17 mouse cellular contexts compared by ENCODE assay signal in the genomic region with DNA sequence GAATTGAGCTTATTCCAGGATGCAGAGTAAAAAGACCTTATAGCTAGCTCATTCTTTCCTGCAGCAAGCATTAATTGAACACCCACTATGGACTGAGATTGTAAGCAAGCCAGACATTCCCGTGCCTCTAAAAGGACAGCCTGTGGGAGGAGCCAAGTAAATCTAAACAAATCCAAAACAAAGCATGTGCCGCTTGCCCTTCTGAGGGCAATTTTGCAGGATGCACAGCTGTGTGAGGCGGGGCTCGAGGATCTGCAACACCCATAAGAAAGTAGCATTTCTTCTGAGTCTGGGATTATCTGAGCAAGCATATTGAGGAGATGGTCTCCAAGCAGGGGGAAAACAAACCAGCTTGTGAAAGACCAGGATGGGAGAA. TPM values are rescaled to one million over a fixed set of nuclear protein-coding genes. Genes with fewer than 3 reads are reported as not detected.
DNase-seq lines count a peak whose midpoint lies in the region; ATAC-seq and TF ChIP-seq lines count a peak whose summit lies in the region.
"Had no signal": no experiment of that assay in that cellular context is flagged by ENCODE, and none has a peak within 500 bp of the region (broad histone marks: within the 10 kb centered on the region; RNA-seq: fewer than 3 reads in every experiment).

No protein-coding gene starts in this region.

- H3K27me3 ChIP-seq in intestine, embryonic 14.5 days (replicated peaks; ENCODE audit: control insufficient read depth, insufficient read depth, low read length), result no peaks in the 10 kb centered on the region
- no peaks in the 10 kb centered on the region for H3K27me3 ChIP-seq in intestine, postnatal 0 days (replicated peaks; ENCODE audit: control insufficient read depth, insufficient read depth, low read length)
- no peaks in the 10 kb centered on the region for H3K27me3 ChIP-seq in neural tube, embryonic 13.5 days
- H3K27me3 ChIP-seq: embryonic facial prominence, embryonic 13.5 days; midbrain, embryonic 12.5 days had no signal

- no peak for ATAC-seq in intestine, embryonic 14.5 days (replicated peaks; ENCODE audit: low FRiP score, low TSS enrichment, low read depth)
- no peak for ATAC-seq in intestine, postnatal 0 days
- peak; percentile 45 for ATAC-seq in neural tube, embryonic 13.5 days (ENCODE audit: low read depth)

- DNase-seq in intestine, embryonic 14.5 days (ENCODE audit: low spot score), result no peak
- DNase-seq in neural tube, embryonic 10.5 days (ENCODE audit: extremely low spot score, low spot score), result no peak
- peak; percentile 2 for DNase-seq in lung, postnatal 25 days (ENCODE audit: low spot score)
- no peak for DNase-seq in cerebellum, adult 8-10 months
- DNase-seq in spleen, postnatal 10 days (ENCODE audit: low spot score in 2 of 2), result no peak
- DNase-seq: adrenal gland, postnatal 14 days; cerebellum, postnatal 25 days; gastrocnemius, postnatal 14 days; heart, postnatal 36 days; kidney, postnatal 25 days; layer of hippocampus, postnatal 36 days had no signal

- WGBS in intestine, embryonic 14.5 days, result 20% methylated on average over 4 of the region's 4 CpGs
- 37% methylated on average over 4 of the region's 4 CpGs for WGBS in intestine, postnatal 0 days
- 36% methylated on average over 4 of the region's 4 CpGs for WGBS in neural tube, embryonic 13.5 days

- H3K9ac ChIP-seq in intestine, embryonic 14.5 days (ENCODE audit: low read length), result no peak overlapping the region
- H3K9ac ChIP-seq in intestine, postnatal 0 days (ENCODE audit: low read depth, low read length), result no peak overlapping the region
- H3K9ac ChIP-seq in neural tube, embryonic 13.5 days, result no peak overlapping the region
- H3K9ac ChIP-seq: embryonic facial prominence, embryonic 13.5 days; midbrain, embryonic 12.5 days had no signal

- H3K9me3 ChIP-seq in intestine, embryonic 14.5 days (ENCODE audit: control insufficient read depth, low read length), result no peaks in the 10 kb centered on the region
- no peaks in the 10 kb centered on the region for H3K9me3 ChIP-seq in intestine, postnatal 0 days (ENCODE audit: control insufficient read depth)
- H3K9me3 ChIP-seq in neural tube, embryonic 13.5 days, result no peaks in the 10 kb centered on the region
- H3K9me3 ChIP-seq: embryonic facial prominence, embryonic 13.5 days; heart, embryonic 10.5 days; midbrain, embryonic 12.5 days had no signal

- H3K4me1 ChIP-seq in intestine, embryonic 14.5 days (replicated peaks; ENCODE audit: control insufficient read depth, insufficient read depth, low read length), result peaks cover 3% of the 10 kb centered on the region; the same call in 1 of the 2 replicates
- no peaks in the 10 kb centered on the region for H3K4me1 ChIP-seq in intestine, postnatal 0 days (replicated peaks; ENCODE audit: control insufficient read depth, insufficient read depth, low read length)
- peaks cover 14% of the 10 kb centered on the region; the same call in 1 of the 2 replicates for H3K4me1 ChIP-seq in neural tube, embryonic 13.5 days (replicated peaks)
- H3K4me1 ChIP-seq: heart, embryonic 10.5 days had no signal

- peak overlapping the region; percentile 19; the same call in 1 of the 2 replicates for H3K27ac ChIP-seq in intestine, embryonic 14.5 days (ENCODE audit: low read depth)
- no peak overlapping the region for H3K27ac ChIP-seq in intestine, postnatal 0 days (ENCODE audit: low read depth, low read length)
- H3K27ac ChIP-seq in neural tube, embryonic 13.5 days (replicated peaks), result peak overlapping the region; percentile 75
- H3K27ac ChIP-seq: embryonic facial prominence, embryonic 13.5 days; heart, embryonic 10.5 days; midbrain, embryonic 12.5 days had no signal

- H3K4me2 ChIP-seq in intestine, embryonic 14.5 days (ENCODE audit: low read length), result no peak overlapping the region
- H3K4me2 ChIP-seq in intestine, postnatal 0 days (replicated peaks; ENCODE audit: low read depth), result no peak overlapping the region
- no peak overlapping the region for H3K4me2 ChIP-seq in neural tube, embryonic 13.5 days
- H3K4me2 ChIP-seq: embryonic facial prominence, embryonic 13.5 days; midbrain, embryonic 12.5 days had no signal

- no peaks in the 10 kb centered on the region; the same call in 1 of the 2 replicates for H3K36me3 ChIP-seq in intestine, embryonic 14.5 days (ENCODE audit: control insufficient read depth, insufficient read depth, low read length)
- H3K36me3 ChIP-seq in intestine, postnatal 0 days (ENCODE audit: control insufficient read depth, insufficient read depth), result no peaks in the 10 kb centered on the region
- H3K36me3 ChIP-seq in neural tube, embryonic 13.5 days, result no peaks in the 10 kb centered on the region
- H3K36me3 ChIP-seq: embryonic facial prominence, embryonic 13.5 days; G1E; heart, embryonic 10.5 days; midbrain, embryonic 12.5 days had no signal

- TF ChIP-seq CTCF in intestine, postnatal 0 days (IDR thresholded peaks at IDR 0.05; ENCODE audit: low read depth), result no peak

- no peak overlapping the region for H3K4me3 ChIP-seq in intestine, embryonic 14.5 days (ENCODE audit: low read depth, low read length)
- H3K4me3 ChIP-seq in intestine, postnatal 0 days (ENCODE audit: low read depth, low read length), result no peak overlapping the region
- H3K4me3 ChIP-seq in neural tube, embryonic 13.5 days, result no peak overlapping the region
- H3K4me3 ChIP-seq: embryonic facial prominence, embryonic 13.5 days; heart, embryonic 10.5 days; midbrain, embryonic 12.5 days had no signal

RNA-seq across cellular contexts. Expression of a gene that starts 43.2 kb away (rescaled TPM):
- 25.0 and 31.1 TPM in 2 replicates for polyA plus RNA-seq in intestine, embryonic 14.5 days (2014; fragmentation: Nextera tagmentation; extraction: Ambion mirVana)
- polyA plus RNA-seq in intestine, postnatal 0 days (2015; fragmentation: Nextera tagmentation; extraction: Ambion mirVana), result 10.2 and 11.9 TPM in 2 replicates
- 17.2 and 18.2 TPM in 2 replicates for polyA plus RNA-seq in neural tube, embryonic 13.5 days (2015; fragmentation: Nextera tagmentation; extraction: Ambion mirVana)
- polyA plus RNA-seq: G1E had no signal
